Mouse (Mus musculus): ENCODE measurements around the gene Prkch.

The Prkch gene

DNA sequence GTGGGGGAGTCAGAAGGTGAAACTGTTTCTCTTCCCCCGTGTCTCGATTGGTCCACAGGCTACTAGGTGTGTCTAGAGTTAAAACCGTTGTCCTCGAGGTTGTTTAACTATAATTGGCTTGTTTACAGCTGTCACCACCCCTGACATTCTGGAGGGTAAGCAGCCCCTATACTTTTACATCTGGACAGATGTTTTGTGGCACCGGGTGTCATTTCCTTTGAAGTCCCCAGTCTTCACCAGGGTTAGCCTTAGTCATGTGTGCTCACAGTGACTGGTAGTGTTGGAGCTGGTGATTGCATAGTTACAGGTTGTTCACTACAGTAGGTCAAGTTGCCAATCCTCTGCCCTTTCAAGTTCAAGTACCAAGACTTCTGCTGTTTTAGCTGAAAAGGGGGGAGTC lies 126.2 kb downstream of the Prkch start:
- WGBS = 88% methylated on average over 5 of the region's 5 CpGs

DNA sequence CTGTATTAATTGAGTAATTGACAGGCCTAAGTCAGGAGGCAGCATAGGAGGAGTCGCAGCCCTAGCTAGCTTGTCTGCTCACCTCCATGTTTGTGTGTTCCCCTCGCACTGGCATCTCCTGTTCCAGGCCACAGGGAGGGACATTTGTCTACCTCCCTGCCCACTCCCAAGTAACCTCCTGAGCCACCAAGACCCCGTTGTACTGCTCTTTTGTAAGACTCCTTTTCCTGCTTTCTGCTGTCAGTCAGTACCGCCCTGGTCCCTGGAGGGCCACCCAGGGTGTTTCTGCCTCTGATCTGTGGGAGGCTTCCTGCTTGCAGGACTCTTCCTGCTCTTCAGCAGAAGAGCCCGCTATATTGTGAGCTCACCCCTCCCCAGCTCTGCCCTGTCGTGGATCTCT lies 127.5 kb downstream of the Prkch start:
- WGBS = 75% methylated on average over 6 of the region's 6 CpGs

DNA sequence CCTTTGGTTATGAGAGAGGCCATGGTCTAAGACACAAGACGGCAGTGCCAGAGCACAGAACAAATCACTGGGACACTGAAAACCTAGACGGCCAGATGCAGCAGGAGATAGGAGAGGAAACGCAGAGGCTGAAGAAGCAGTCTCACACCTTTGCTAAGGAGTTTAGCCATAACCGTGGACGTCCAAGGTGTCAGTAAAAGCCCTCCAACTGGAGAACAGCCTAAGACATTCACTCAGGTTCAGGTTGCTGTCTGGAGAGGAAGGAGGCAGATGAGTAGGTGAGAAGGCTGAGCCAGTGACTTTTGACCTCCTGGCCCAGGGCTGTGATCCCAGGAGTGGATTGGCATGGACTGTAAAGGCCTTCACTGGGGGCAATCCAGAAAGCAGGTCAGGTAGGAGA lies 130.0 kb downstream of the Prkch start:
- WGBS = 99% methylated on average over 5 of the region's 5 CpGs

DNA sequence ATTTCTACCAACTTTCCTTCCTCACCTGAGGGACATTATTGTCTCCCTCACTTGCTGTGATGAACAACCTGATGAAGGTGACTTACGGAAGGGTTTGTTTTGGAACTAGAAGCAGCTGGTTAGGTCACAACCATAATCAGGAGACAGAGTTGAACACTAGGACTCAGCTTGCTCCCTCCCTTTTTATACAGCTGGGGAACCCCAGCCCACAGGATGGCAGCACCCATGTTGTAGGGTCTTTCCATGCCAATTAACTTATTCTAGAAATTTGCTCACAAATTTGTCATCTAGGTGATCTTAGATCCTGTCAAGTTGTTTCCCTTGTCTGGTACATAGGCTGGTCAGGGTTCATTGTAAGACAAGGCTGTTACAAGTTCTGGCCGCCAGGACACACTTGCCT lies 130.7 kb downstream of the Prkch start:
- WGBS = 100% methylated on average over 2 of the region's 2 CpGs

DNA sequence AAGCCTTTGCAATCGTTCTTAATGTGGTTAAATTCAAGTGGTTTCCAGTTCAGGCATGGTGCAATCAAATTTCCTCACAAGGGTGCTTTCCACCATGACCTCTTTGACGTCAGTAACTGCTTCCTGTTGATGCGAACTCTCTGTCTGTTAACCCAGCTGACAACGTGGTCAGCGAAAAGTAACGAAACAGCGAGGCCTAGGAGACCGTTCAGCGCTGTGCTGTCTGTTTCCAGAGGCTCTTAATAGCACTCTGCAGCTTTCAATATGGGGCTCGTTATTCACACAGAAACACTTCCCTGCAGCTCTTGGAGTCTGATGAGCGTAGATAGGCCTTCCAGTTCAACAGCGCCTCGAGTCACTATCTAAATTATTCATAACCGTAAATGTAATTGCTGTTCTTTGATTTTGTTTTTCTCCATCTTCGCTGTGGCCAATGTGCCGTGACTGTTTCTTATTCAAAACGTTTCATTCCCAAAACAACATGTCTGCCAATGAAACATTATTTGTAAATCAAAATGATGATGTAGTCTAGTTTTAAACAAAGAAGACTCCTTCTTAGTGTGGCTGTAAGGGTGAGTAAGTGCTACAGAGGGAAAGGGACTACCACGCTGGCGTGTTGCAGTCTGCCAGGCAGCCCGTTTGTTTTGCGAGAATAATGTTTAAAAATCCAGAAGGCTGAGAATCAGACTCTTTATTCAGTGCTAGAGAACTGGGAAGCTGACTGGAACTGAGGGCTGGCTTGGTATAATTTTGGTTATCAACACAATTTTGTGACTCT lies 131.5 kb downstream of the Prkch start:
- 59% methylated on average over 21 of the region's 21 CpGs for WGBS

DNA sequence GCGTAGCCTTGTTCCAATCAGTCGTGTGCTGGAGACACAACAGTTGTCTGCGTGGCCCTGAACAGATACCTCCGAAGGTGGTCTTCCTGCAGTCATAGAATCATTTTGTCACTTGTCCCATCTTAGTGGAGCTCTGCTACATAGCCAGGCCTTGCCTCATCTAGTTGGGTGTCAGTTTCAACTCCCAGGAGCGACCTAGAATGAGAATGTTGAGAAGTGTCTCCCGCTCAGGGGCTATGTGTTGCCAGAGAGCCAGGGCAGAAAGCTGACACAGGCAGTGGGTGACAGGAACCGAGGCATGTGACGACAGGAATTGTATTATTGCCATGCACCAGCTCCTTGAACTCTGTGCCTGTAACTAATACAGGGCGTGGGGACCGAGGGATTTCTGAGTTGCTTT lies 133.4 kb downstream of the Prkch start:
- 94% methylated on average over 10 of the region's 10 CpGs for WGBS

DNA sequence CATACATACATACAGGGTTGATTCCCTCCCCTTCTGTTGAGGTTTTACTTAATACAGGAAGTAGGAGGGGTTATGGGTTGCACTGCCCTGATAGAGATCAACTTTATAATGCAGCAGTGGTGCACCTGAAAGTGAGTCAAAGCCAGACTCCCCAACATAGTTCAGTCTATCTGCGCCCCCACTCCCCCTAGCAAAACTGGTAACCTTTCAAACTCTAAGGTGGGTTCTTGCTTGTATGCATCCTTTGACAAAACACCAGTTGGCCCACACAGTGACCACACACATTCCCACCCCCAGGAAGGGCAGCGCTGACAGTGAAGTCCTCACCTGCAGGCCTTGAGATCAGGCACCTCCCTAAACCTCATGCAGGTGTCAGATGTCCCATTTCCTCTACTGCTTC lies 135.9 kb downstream of the Prkch start:
- WGBS = 97% methylated on average over 2 of the region's 2 CpGs

DNA sequence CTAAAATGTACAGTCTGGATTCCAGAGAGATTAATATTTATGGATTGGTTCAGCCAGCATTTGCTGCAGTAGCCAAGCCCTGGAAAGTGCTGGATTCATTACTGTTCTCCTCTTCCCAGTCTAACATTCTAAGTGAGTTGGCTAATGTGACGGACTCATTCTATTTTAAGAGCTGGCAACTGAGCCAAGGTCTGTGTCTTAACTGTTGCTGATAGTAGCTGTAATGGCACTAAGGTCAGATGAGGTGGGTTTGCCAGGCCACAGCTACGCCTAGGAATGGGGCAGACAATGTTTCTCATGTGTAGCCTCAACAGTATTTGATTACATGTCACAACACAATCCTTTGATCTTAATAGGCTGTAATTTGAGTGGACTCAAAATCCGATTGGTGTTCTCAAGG lies 137.5 kb downstream of the Prkch start:
- WGBS = 74% methylated on average over 3 of the region's 3 CpGs

DNA sequence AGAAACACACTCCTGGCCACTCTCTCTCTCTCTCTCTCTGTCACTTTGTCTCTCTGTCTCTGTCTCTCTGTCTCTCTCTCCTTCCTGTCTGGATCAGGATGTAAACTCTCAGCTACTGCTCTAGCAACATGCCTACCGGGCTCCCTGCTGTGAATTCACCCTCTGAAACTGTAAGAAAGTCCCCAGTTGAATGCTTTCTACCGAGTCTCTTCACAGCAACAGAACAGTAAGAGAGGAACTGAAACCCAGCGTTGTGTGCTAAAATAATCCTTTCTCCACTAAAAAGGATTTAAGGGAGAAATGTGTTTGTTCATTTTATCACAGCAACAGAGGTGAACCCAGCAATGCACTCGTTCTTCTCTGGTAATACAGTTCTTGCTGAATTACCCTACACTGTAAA lies 138.5 kb downstream of the Prkch start:
- WGBS = 60% methylated on average over 4 of the region's 4 CpGs

DNA sequence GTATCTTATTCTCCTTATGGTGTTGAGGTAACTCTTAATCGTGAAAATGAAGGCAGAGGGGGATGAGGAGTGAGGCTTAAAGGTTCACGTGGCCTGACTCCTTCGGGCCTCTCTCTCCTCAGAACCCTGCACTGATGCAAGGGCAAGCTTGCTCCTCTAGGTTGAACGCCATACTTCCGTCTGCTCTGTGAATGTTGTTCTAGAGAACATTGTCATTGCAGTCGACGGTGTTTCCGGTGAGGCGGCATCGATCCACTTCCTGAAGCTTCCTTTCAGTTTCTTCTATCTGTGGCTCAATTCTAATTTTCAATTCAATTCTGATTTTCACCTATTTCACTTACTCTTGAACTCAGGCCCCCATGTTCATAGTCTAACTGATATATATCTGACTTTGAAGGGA lies 139.3 kb downstream of the Prkch start:
- 96% methylated on average over 10 of the region's 10 CpGs for WGBS

DNA sequence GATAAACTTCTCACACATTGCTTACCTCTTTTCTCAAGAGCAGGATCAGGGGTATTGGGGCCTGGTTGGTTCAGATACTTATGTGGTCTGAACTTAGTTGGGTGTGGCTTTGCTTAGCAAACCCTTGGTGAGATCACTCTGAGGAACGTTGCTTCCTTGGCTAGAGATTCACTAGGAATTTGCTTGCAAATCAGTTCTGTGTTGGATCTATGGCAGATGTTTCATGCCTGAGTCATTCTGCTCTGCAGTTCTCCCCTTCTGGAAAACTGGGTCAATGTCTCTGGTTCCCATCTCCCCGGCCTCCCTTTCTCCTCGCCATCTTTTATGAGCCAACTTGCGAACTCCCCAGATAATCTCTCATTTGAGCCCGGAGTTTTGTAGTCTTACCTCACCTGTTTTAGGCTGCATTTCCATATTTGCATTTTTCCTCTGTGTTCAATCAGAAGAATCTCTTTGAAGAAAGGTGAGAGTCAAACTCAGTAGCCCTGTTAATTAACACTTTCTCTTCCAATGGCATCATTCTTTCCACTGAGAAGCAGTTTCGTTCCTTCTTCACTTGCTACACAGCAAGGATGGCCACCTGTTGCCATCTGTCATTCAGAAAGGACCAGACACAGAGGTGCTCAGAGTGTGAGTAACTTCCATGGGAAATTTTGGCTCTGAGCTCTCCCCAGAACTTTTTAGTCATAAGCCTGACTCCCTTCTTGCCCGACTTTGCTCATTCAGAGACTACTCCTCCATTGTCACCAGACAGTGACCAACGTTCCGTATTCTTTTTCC lies 141.4 kb downstream of the Prkch start:
- 62% methylated on average over 9 of the region's 9 CpGs for WGBS

DNA sequence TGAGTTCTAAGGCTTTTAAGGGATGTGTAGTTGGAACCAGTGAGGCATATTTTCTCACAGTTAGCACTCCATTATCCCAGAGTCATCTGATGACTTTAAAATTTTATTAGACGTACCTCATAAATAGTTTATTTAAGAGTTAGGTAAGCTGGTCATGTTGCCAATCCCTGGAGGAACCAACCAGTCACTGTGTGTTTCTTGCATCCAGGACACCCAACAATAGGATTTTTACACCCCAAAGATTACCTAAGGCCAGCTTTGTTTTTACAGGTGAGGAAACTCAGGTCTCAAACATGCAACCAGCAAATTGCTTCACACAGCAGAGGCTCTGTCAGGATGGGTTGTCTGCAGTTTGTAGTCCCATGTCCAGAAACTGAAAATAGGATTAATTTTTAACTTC lies 142.4 kb downstream of the Prkch start:
- WGBS = 100% methylated on average over 1 of the region's 1 CpGs

DNA sequence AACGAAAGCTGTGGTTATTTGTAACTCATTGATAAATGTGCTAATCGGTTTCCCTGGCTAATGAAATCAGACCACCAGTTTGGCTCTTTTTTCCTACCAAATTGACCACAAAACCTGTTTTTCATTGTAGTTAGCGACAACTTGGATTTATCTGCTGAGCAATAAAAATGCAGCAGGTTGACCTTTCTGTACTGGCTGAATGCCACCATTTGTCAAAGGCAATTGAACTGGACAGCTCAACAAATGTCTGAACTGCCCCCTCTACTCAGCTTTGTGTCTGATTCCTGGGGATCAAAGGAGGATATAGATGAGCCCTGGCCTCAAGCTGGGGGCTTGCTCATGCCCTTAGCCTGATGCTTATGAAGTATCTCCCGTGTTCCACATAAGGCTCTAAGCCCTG lies 146.0 kb downstream of the Prkch start:
- 76% methylated on average over 4 of the region's 4 CpGs for WGBS

DNA sequence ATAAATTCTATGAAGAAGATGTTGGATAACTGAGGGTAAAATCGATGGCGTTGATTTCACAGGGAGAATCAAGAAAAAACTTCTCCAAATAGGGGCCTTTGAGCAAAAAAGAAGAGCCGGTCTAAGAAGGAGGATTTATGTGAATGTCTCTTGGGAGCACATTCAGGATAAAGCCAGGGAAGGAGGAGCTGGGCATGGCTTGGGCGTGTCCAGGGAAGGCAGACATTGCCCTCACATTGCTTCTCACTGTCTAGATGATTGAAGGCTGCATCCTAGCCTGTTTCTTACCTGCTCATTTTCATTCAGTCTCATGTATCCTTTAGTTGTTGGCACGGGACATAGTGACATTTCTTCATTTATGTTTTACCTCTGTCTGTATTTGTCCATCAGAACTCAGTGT lies 146.5 kb downstream of the Prkch start:
- WGBS = 99% methylated on average over 5 of the region's 5 CpGs

DNA sequence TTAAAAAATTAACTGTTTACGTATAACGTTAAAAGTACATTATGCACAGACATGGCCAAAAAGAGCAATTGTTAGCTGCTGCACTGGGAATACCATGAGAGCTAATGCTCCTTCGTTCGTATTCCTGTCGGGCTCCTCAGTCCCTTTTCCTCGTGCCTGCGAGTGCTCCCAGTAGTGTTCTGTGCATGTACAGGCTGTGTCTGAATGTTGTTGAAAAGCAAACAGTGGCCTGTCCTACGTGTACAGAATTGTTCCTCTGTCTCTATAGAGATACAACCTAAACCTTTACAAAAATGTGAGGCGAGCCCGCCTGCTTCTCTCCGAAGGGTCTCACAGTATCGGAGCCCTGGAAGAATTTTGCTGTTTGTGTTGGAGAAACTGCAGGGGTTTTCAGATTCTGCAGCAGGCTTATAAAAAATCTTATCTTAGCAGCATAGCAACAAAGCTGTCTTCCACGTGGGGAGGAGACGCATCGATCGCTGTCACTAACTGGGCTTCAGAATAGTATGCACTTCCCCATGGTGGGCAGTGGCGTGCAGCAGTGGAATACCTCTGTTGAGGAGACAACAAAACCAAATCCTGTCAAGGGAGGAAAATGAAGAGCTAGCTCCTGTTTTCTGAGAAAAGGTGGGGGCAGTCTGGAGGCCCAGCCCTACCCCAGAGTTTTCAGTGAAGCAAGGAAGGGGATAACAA lies 147.4 kb downstream of the Prkch start:
- 58% methylated on average over 17 of the region's 17 CpGs for WGBS

DNA sequence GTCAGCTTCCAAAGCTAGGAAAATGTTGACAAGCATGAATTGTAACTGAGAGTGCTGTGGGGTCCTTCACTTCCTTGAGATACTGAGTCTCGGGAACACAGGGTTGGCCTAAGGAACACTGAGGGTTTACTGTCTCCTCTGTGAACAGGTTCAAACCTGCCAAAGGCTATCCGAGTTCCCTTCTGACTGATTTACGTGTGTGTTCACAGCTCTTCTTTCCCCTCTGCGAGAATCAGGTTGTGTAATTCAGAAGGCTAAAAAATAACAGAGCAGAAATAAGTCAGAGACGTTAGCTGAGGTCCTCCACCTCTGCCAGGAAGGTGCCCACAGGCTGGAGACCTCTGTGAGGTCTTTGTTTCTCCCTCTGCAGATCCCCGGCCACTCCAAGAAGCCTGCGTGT lies 148.3 kb downstream of the Prkch start:
- 71% methylated on average over 7 of the region's 7 CpGs for WGBS

DNA sequence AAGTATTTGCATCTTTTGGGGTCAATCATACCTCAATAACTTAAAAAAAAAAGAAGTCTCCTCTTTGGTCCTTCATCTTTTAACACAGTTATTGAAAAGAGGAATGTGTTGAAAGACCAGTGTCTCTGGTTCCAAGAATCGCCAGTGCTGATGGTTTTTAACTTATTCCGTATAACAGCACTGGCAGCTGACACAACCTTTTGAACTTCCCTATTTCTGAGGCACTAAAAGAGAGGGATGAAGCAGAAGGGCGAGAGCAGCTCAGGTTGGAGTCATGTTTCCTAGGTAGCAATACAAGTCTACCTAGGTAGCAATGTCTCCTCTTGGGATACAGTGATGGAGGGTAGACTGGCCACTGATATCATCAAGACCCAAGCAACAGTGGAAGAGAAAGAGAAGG lies 152.3 kb downstream of the Prkch start:
- 88% methylated on average over 3 of the region's 3 CpGs for WGBS

DNA sequence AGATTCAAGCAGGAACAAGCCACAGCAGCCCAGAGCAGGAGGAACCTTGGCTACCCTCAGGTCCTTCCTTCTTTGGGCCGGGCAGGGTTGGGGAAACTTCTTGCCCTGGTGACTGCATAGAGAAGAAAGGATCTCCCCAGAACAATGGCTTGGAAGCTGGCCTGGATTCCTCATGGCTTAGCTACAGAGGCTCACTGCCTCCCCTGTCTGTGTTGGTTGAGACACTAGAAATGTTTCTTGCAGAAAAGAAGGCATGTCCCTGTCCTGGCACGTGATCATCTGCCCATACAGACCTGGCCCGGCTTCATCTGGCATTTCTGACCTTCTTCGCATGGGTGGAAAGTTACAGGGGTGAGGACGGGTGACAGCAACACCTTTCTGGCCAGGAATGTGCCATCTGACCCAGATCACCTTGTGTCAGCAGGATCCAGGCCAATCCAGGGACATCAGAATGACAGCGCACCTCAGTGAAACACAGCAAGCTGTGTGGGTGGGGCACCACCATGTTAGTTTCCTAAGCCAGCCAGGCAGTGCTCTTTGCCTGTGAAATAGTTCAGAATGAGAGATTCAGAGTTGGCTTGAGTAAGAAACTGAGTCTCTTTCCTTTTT lies 155.1 kb downstream of the Prkch start:
- WGBS = 88% methylated on average over 6 of the region's 6 CpGs

DNA sequence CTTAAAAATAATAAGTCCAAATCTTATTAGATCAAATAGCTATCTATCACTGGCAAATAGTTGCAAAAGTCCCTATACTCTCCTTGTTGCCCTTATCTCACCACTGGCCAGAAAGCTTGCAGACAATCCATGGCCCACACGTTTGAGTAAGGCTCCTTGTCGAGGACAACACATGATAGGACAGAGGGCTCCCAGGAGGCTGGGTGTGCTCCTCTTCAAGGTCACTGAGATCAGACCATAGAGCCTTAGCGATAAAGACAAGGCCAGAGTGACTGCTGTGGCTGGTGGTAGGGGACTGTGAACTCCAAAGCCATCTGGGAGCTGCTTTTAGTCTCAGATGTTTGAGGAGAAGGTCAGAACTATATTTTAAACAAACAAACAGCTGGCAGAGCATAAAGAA lies 158.0 kb downstream of the Prkch start:
- WGBS = 86% methylated on average over 3 of the region's 3 CpGs

DNA sequence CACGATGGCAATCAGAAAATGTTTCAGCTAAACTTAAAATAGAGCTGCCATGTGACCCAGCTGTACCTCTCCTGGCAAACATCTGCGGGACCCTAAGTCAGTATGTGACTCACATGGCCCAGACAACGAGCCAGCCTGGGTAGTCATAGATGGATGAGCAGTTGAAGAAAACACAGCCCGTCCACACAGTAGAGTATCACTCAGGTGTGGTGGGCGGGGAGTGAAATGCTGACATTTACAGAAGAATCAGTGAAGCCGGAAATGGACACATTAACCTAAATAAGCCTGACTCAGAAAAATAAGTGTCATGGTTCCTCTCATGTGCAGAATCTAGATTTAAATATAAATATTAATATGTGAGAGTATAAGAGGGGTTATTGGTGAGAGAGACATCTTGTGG lies 161.5 kb downstream of the Prkch start:
- WGBS = 82% methylated on average over 6 of the region's 6 CpGs

DNA sequence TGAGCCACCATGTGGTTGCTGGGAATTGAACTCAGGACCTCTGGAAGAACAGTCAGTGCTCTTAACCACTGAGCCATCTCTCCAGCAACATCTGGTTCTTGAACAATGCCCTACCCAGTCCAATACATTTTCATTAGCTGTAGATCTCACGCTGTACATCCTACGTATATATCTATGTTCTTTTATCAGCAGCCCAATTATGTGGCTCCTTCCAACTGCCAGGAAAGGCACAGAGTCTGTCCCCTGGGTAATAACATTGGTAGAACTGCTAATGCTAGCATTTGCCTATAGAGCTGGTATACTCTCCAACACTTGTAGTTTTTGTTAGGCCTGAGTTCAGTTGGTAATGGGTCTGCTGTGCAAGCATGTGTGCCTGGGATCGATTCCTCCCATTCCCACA lies 163.8 kb downstream of the Prkch start:
- 98% methylated on average over 3 of the region's 3 CpGs for WGBS

DNA sequence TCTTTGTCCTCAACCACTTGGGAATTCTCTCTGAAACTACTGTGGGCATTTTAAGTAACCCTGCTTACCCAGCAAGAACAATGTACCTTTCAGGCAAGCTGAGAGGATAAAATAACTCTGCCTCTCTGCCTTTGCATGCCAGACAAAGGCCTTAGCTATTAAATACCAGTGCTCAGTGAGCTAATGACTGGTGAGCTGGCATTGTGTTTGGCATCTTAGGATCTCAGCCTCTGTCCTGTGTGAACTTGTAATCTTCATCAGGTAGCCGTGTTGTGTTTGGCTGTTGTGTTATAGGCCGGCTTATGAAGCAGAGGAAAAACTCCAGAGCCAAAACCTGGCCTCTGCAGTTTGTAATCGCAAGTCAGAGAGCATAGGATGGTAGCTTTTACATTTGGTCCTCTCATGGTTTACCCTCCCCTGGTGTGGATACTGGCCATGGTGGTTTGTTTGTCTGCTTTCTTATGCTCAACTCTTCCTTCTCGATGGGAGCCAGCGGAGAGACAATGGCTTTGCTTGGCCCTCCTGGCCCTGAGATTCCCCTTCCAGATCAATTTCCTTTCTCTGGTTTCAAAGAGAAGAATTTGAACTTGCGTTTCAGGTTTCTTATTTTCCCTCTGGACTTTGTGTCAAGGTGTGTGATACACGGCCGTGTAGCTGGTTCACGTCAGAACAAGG lies 170.0 kb downstream of the Prkch start:
- 84% methylated on average over 9 of the region's 9 CpGs for WGBS
